Mouse (Mus musculus): ENCODE results near the gene Pla2g12a. TPM values are rescaled to one million over a fixed set of nuclear protein-coding genes. Genes with fewer than 3 reads are reported as not detected.

Gene Pla2g12a
- polyA plus RNA-seq, 1 experiment from 2014 or later = 23.9 TPM

- Histone ChIP-seq H3K27ac (ENCODE audit: low read depth, low read length) (no peak overlapping the region), H3K4me3 (ENCODE audit: low read depth, low read length) (no peak overlapping the region), H3K4me2 (replicated peaks; ENCODE audit: low read depth, low read length) (no peak overlapping the region), H3K9me3 (ENCODE audit: control insufficient read depth, low read length) (no peaks in the 10 kb centered on the region), H3K36me3 (ENCODE audit: control insufficient read depth, insufficient read depth, low read length) (no peaks in the 10 kb centered on the region), H3K9ac (ENCODE audit: low read depth, low read length) (no peak overlapping the region), H3K27me3 (ENCODE audit: control insufficient read depth, insufficient read depth, low read length) (no peaks in the 10 kb centered on the region), H3K4me1 (replicated peaks; ENCODE audit: control insufficient read depth, insufficient read depth, low read length) (no peaks in the 10 kb centered on the region)
- DNase-seq (ENCODE audit: low spot score) (no peak), ATAC-seq (ENCODE audit: low FRiP score) (no peak)
- WGBS = 65% methylated on average over 9 of the region's 9 CpGs
These were observed 58.2 kb downstream of the Pla2g12a start for GRCm38 (mm10) chr3:129936561-129936960.

- H3K4me2 ChIP-seq (replicated peaks; ENCODE audit: low read depth, low read length) = no peak overlapping the region
- DNase-seq (ENCODE audit: low spot score) (no peak), ATAC-seq (ENCODE audit: low FRiP score) (no peak)
- no peaks in the 10 kb centered on the region for H3K9me3 ChIP-seq (ENCODE audit: control insufficient read depth, low read length)
- H3K27me3 ChIP-seq (ENCODE audit: control insufficient read depth, insufficient read depth, low read length) = no peaks in the 10 kb centered on the region
- H3K4me1 ChIP-seq (replicated peaks; ENCODE audit: control insufficient read depth, insufficient read depth, low read length) = no peaks in the 10 kb centered on the region
- H3K36me3 ChIP-seq (ENCODE audit: control insufficient read depth, insufficient read depth, low read length) = no peaks in the 10 kb centered on the region
- H3K27ac ChIP-seq (ENCODE audit: low read depth, low read length) = no peak overlapping the region
- H3K4me3 ChIP-seq (ENCODE audit: low read depth, low read length) = no peak overlapping the region
- 76% methylated on average over 3 of the region's 3 CpGs for WGBS
- no peak overlapping the region for H3K9ac ChIP-seq (ENCODE audit: low read depth, low read length)
These were observed 59.4 kb downstream of the Pla2g12a start for GRCm38 (mm10) chr3:129937848-129938247.

DNA sequence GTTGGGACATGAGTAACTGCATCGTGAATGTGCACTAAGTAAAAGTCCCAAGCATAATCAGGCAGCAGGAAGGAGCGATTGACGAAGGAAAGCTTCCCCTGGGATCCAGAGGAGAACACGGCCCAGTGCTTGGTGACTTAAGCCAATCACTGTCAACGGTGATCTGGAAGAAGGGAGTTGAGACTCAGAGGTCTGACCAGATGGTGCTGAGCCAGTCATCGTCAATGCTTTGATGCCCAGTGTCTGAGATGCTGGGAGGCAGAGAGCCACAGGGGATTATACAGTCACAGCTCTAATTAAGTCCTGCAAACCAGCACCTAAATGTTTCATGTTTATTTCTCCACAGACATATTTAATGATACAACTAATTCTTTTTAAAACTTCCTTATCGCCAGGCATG, 60.7 kb downstream of the Pla2g12a start:
- H3K4me2 ChIP-seq (replicated peaks; ENCODE audit: low read depth, low read length) = no peak overlapping the region
- 59% methylated on average over 7 of the region's 7 CpGs for WGBS
- H3K36me3 ChIP-seq (ENCODE audit: control insufficient read depth, insufficient read depth, low read length) = no peaks in the 10 kb centered on the region
- ATAC-seq (ENCODE audit: low FRiP score) = no peak
- DNase-seq (ENCODE audit: low spot score) = peak; percentile 2
- H3K4me1 ChIP-seq (replicated peaks; ENCODE audit: control insufficient read depth, insufficient read depth, low read length) = no peaks in the 10 kb centered on the region
- no peaks in the 10 kb centered on the region for H3K9me3 ChIP-seq (ENCODE audit: control insufficient read depth, low read length)
- H3K9ac ChIP-seq (ENCODE audit: low read depth, low read length) = no peak overlapping the region
- no peaks in the 10 kb centered on the region for H3K27me3 ChIP-seq (ENCODE audit: control insufficient read depth, insufficient read depth, low read length)
- H3K27ac ChIP-seq (ENCODE audit: low read depth, low read length) = no peak overlapping the region
- no peak overlapping the region for H3K4me3 ChIP-seq (ENCODE audit: low read depth, low read length)

DNA sequence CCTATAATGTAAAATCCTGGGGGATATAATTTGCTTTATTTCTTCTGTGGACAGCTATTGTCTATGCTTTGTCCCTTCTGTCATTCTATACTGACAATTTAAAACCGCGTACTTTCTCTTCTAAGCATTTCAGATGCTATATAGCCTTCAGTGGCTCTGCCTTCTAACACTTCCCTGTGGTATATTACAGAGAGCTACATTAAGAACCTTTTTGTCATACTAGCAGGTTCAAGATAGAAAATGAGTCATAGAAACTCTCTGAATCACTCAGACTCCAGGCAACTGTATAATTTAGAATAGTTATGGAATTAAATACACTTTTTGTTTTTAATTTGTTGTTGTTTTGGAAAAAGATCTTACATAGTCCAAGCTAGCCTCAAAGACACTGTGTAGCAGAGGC, 62.4 kb downstream of the Pla2g12a start:
- Histone ChIP-seq H3K27ac (ENCODE audit: low read depth, low read length) (no peak overlapping the region), H3K4me1 (replicated peaks; ENCODE audit: control insufficient read depth, insufficient read depth, low read length) (no peaks in the 10 kb centered on the region), H3K36me3 (ENCODE audit: control insufficient read depth, insufficient read depth, low read length) (no peaks in the 10 kb centered on the region), H3K4me3 (ENCODE audit: low read depth, low read length) (no peak overlapping the region), H3K4me2 (replicated peaks; ENCODE audit: low read depth, low read length) (no peak overlapping the region), H3K9me3 (ENCODE audit: control insufficient read depth, low read length) (no peaks in the 10 kb centered on the region), H3K27me3 (ENCODE audit: control insufficient read depth, insufficient read depth, low read length) (no peaks in the 10 kb centered on the region), H3K9ac (ENCODE audit: low read depth, low read length) (no peak overlapping the region)
- DNase-seq (ENCODE audit: low spot score) (no peak), ATAC-seq (ENCODE audit: low FRiP score) (no peak)
- 96% methylated on average over 2 of the region's 2 CpGs for WGBS

- 86% methylated on average over 1 of the region's 1 CpGs for WGBS
These were observed 62.9 kb downstream of the Pla2g12a start for GRCm38 (mm10) chr3:129941291-129941690.

GRCm38 (mm10) chr3:129943813-129944212, 65.4 kb downstream of the Pla2g12a start:
- H3K9ac ChIP-seq (ENCODE audit: low read depth, low read length) = no peak overlapping the region
- no peaks in the 10 kb centered on the region for H3K27me3 ChIP-seq (ENCODE audit: control insufficient read depth, insufficient read depth, low read length)
- 86% methylated on average over 4 of the region's 4 CpGs for WGBS

More at GRCm38 (mm10) chr3:129941291-129941690, 62.9 kb downstream of the Pla2g12a start:
- Histone ChIP-seq H3K36me3 (ENCODE audit: control insufficient read depth, insufficient read depth, low read length) (no peaks in the 10 kb centered on the region), H3K9me3 (ENCODE audit: control insufficient read depth, low read length) (no peaks in the 10 kb centered on the region), H3K27me3 (ENCODE audit: control insufficient read depth, insufficient read depth, low read length) (no peaks in the 10 kb centered on the region), H3K27ac (ENCODE audit: low read depth, low read length) (no peak overlapping the region), H3K4me2 (replicated peaks; ENCODE audit: low read depth, low read length) (no peak overlapping the region), H3K4me3 (ENCODE audit: low read depth, low read length) (no peak overlapping the region), H3K9ac (ENCODE audit: low read depth, low read length) (no peak overlapping the region), H3K4me1 (replicated peaks; ENCODE audit: control insufficient read depth, insufficient read depth, low read length) (no peaks in the 10 kb centered on the region)
- no peak for DNase-seq (ENCODE audit: low spot score)
- ATAC-seq (ENCODE audit: low FRiP score) = no peak

More at GRCm38 (mm10) chr3:129943813-129944212, 65.4 kb downstream of the Pla2g12a start:
- DNase-seq (ENCODE audit: low spot score) (no peak), ATAC-seq (ENCODE audit: low FRiP score) (no peak)
- H3K4me1 ChIP-seq (replicated peaks; ENCODE audit: control insufficient read depth, insufficient read depth, low read length) = no peaks in the 10 kb centered on the region
- no peaks in the 10 kb centered on the region for H3K9me3 ChIP-seq (ENCODE audit: control insufficient read depth, low read length)
- H3K27ac ChIP-seq (ENCODE audit: low read depth, low read length) = no peak overlapping the region
- no peak overlapping the region for H3K4me2 ChIP-seq (replicated peaks; ENCODE audit: low read depth, low read length)
- H3K36me3 ChIP-seq (ENCODE audit: control insufficient read depth, insufficient read depth, low read length) = no peaks in the 10 kb centered on the region
- no peak overlapping the region for H3K4me3 ChIP-seq (ENCODE audit: low read depth, low read length)

Other genes with a start within 250 kb of the Pla2g12a start
- 1.4 and 2.0 TPM in 2 replicates for gene Egf, start 123.3 kb upstream of the Pla2g12a start, polyA plus RNA-seq (2014; fragmentation: Nextera tagmentation; extraction: Ambion mirVana)
- gene Lrit3, start 74.6 kb upstream of the Pla2g12a start, polyA plus RNA-seq (2014; fragmentation: Nextera tagmentation; extraction: Ambion mirVana) = not detected in 2 replicates
- 0.20 TPM in 1 of 2 replicates, not detected in the other for gene Rrh, start 56.0 kb upstream of the Pla2g12a start, polyA plus RNA-seq (2014; fragmentation: Nextera tagmentation; extraction: Ambion mirVana)
- gene Gar1, start 47.2 kb upstream of the Pla2g12a start, polyA plus RNA-seq (2014; fragmentation: Nextera tagmentation; extraction: Ambion mirVana) = 36.9 and 44.4 TPM in 2 replicates
- gene Cfi, start 42.7 kb upstream of the Pla2g12a start, polyA plus RNA-seq (2014; fragmentation: Nextera tagmentation; extraction: Ambion mirVana) = 0.54 and 0.63 TPM in 2 replicates
- gene Casp6, start 22.8 kb downstream of the Pla2g12a start, polyA plus RNA-seq (2014; fragmentation: Nextera tagmentation; extraction: Ambion mirVana) = 66.0 and 67.4 TPM in 2 replicates
- 1.7 and 2.8 TPM in 2 replicates for gene Mcub, start 91.6 kb downstream of the Pla2g12a start, polyA plus RNA-seq (2014; fragmentation: Nextera tagmentation; extraction: Ambion mirVana)
- gene Sec24b, start 182.9 kb downstream of the Pla2g12a start, polyA plus RNA-seq (2014; fragmentation: Nextera tagmentation; extraction: Ambion mirVana) = 29.9 and 30.0 TPM in 2 replicates

Measured in hindbrain, embryonic 11.5 days (tissue).